Mouse (Mus musculus) thymus, postnatal 14 days (tissue): ENCODE results near the gene Kncn.

Experiments used
- DNase-seq: peaks from one replicate; pipeline ENCODE4 v3.0.0; 2021

Gene Kncn

GRCm38 (mm10) chr4:115937061-115937976 is 53.1 kb downstream of the Kncn start:
- DNase-seq = no peak

GRCm38 (mm10) chr4:115938276-115939160 is 54.3 kb downstream of the Kncn start:
- DNase-seq = no peak
